21 mouse cellular contexts compared by ENCODE assay signal in the genomic region with DNA sequence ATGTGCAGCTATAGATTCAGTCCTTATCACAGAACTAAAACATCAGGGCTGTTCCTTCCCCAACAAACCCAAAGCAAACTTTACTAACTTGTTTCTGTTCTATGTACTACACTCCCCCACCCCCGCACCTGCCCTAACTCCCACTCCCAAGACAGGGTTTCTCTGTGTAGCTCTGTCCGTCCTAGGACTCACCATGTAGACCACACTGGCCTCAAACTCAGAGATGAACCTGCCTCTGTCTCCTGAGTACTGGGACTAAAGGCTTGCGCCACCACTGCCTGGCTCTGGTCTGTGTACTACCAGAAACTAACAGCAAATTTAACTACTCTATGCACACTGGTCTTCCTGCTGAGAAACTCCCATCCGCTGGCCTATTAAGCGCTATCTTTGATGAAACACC. TPM values are rescaled to one million over a fixed set of nuclear protein-coding genes. Genes with fewer than 3 reads are reported as not detected.
DNase-seq lines count a peak whose midpoint lies in the region; ATAC-seq lines count a peak whose summit lies in the region.
"Had no signal": no experiment of that assay in that cellular context is flagged by ENCODE, and none has a peak within 500 bp of the region (broad histone marks: within the 10 kb centered on the region; RNA-seq: fewer than 3 reads in every experiment).

No protein-coding gene starts in this region.

- WGBS in forebrain, embryonic 12.5 days, result 92% methylated on average over 5 of the region's 5 CpGs
- 93% methylated on average over 5 of the region's 5 CpGs for WGBS in forebrain, embryonic 13.5 days
- 90% methylated on average over 5 of the region's 5 CpGs for WGBS in heart, embryonic 10.5 days

- H3K27ac ChIP-seq in forebrain, embryonic 12.5 days, result no peak overlapping the region
- H3K27ac ChIP-seq in forebrain, embryonic 13.5 days, result no peak overlapping the region
- H3K27ac ChIP-seq in heart, embryonic 10.5 days, result no peak overlapping the region

- no peak for ATAC-seq in forebrain, embryonic 12.5 days (ENCODE audit: low FRiP score)
- no peak for ATAC-seq in forebrain, embryonic 13.5 days
- ATAC-seq: activated CD4-positive, CD25-positive, alpha-beta regulatory T cell, adult 4 months; CD4-positive, CD25-positive, alpha-beta regulatory T cell, adult 4 months; Patski had no signal

- no peak overlapping the region for H3K4me3 ChIP-seq in forebrain, embryonic 12.5 days (replicated peaks)
- H3K4me3 ChIP-seq in forebrain, embryonic 13.5 days, result no peak overlapping the region
- no peak overlapping the region for H3K4me3 ChIP-seq in heart, embryonic 10.5 days

- intact Hi-C loops in heart, postnatal 25 days (cut with DNase I), result no loop called here
- intact Hi-C loops in heart, postnatal 10 days (cut with DNase I), result no loop called here

- H3K9ac ChIP-seq in forebrain, embryonic 12.5 days, result 0 out of 2 replicates have a peak overlapping the region, but pooled peaks have one; percentile 2
- no peak overlapping the region for H3K9ac ChIP-seq in forebrain, embryonic 13.5 days

- H3K9me3 ChIP-seq in forebrain, embryonic 12.5 days, result no peaks in the 10 kb centered on the region
- no peaks in the 10 kb centered on the region for H3K9me3 ChIP-seq in forebrain, embryonic 13.5 days (replicated peaks)
- no peaks in the 10 kb centered on the region for H3K9me3 ChIP-seq in heart, embryonic 10.5 days
- H3K9me3 ChIP-seq: G1E had no signal

- peaks cover 4% of the 10 kb centered on the region; the same call in 1 of the 2 replicates for H3K4me1 ChIP-seq in forebrain, embryonic 12.5 days
- no peaks in the 10 kb centered on the region for H3K4me1 ChIP-seq in forebrain, embryonic 13.5 days
- H3K4me1 ChIP-seq in heart, embryonic 10.5 days, result no peaks in the 10 kb centered on the region

- H3K4me2 ChIP-seq in forebrain, embryonic 12.5 days, result no peak overlapping the region
- H3K4me2 ChIP-seq in forebrain, embryonic 13.5 days, result no peak overlapping the region

- peaks cover 6% of the 10 kb centered on the region; the same call in 1 of the 2 replicates for H3K36me3 ChIP-seq in forebrain, embryonic 12.5 days (replicated peaks)
- peaks cover 4% of the 10 kb centered on the region; the same call in 1 of the 2 replicates for H3K36me3 ChIP-seq in forebrain, embryonic 13.5 days (ENCODE audit: poor library complexity, severe bottlenecking)
- peaks cover 17% of the 10 kb centered on the region for H3K36me3 ChIP-seq in heart, embryonic 10.5 days

- peak; percentile 72 for DNase-seq in heart, adult 11 months
- no peak for DNase-seq in heart, postnatal 25 days (ENCODE audit: low spot score)
- DNase-seq in heart, embryonic 10.5 days (ENCODE audit: low spot score), result peak; percentile 64
- no peak for DNase-seq in heart, postnatal 10 days
- DNase-seq: adrenal gland, adult 2 months; adrenal gland, adult 8-10 months; adrenal gland, postnatal 10 days; adrenal gland, postnatal 14 days; adrenal gland, postnatal 25 days; adrenal gland, postnatal 36 days; B cell, adult 2 months; cerebellum, adult 11 months; cerebellum, adult 11-12 months; cerebellum, adult 18-20 months had no signal

- H3K27me3 ChIP-seq in forebrain, embryonic 12.5 days, result no peaks in the 10 kb centered on the region
- H3K27me3 ChIP-seq in forebrain, embryonic 13.5 days, result no peaks in the 10 kb centered on the region
- no peaks in the 10 kb centered on the region for H3K27me3 ChIP-seq in heart, embryonic 10.5 days (ENCODE audit: insufficient read depth, poor library complexity, severe bottlenecking)
- H3K27me3 ChIP-seq: CH12.LX, Patski had no signal

RNA-seq across cellular contexts. Expression of gene Ide, which starts 32.8 kb away (rescaled TPM):
- 53.1 and 56.2 TPM in 2 replicates for polyA plus RNA-seq in forebrain, embryonic 12.5 days (2016; fragmentation: Nextera tagmentation; extraction: Ambion mirVana)
- polyA plus RNA-seq in forebrain, embryonic 13.5 days (2015; fragmentation: Nextera tagmentation; extraction: Ambion mirVana), result 36.8 and 45.1 TPM in 2 replicates
- total RNA-seq in heart, postnatal 25 days (2021), result 10 to 100 TPM; 66.3 to 69.6 TPM
- polyA plus RNA-seq in heart, embryonic 10.5 days (2016; fragmentation: Nextera tagmentation; extraction: Ambion mirVana), result 49.9 and 63.3 TPM in 2 replicates
- total RNA-seq in heart, postnatal 10 days (2021), result 100 to 1,000 TPM; 109 to 147 TPM

Comparison
In these comparisons a context has a peak if more than half of its experiments do, and no peak if none do; other contexts are left out.
1. DNase-seq: peak in heart, adult 11 months (single experiment) and heart, embryonic 10.5 days (single experiment); none in heart, postnatal 25 days (single experiment) and heart, postnatal 10 days (0 of 2).